Mouse (Mus musculus): Measurements from ENCODE around the gene Emc8.

Emc8 gene

GRCm38 (mm10) chr8:120634329-120634839 is 34.0 kb downstream of the Emc8 start:
- DNase-seq (ENCODE audit: low spot score) = peak; percentile 28

GRCm38 (mm10) chr8:120633665-120634271 is 34.6 kb downstream of the Emc8 start:
- no peak for DNase-seq (ENCODE audit: low spot score)

GRCm38 (mm10) chr8:120632969-120633664 is 35.3 kb downstream of the Emc8 start:
- DNase-seq (ENCODE audit: low spot score) = no peak

DNA sequence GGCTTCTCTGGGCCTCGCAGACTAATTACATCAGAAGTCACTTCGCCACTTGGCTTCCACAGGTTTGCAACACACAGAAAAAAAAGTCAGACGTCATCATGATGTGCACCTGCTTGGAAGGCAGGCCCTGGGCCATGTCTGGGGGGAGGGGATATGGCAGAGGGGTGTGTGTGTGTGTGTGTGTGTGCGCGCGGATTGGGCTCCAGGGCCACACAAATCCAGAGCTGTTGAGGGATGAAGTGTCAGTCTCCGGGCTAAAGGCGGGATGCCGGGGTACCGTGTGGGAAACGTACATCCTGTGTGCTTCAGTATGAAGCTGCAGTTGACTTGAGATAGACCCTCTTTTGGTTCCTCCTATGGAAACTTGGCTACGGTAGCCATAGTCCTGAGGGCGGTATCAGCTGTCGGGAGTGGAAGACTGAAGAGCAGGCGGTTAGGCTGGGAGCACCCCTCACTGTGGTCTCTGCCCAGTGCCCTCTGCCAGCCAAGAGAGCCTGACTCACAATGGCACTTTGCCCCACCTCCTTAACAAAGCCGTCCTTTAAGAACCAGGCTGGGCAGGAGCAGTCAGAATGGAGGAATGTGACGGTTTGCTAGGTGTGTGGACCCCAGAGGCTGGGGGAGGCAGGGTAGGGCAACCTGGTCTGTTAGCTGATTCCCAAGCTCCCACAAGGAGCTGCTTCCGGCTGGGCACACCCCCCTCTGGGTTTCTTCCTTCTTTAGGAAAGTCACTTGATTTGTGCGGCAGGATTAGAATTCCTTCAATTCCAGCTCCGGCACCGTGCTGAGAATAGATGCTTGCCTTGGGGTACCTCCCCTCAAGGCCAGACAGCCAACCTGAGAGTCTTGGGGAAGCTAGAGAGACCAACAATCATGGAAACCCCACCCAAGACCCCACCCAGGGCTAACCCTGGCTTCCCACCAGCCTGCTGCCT is 36.7 kb downstream of the Emc8 start:
- no peak for DNase-seq (ENCODE audit: low spot score)

DNA sequence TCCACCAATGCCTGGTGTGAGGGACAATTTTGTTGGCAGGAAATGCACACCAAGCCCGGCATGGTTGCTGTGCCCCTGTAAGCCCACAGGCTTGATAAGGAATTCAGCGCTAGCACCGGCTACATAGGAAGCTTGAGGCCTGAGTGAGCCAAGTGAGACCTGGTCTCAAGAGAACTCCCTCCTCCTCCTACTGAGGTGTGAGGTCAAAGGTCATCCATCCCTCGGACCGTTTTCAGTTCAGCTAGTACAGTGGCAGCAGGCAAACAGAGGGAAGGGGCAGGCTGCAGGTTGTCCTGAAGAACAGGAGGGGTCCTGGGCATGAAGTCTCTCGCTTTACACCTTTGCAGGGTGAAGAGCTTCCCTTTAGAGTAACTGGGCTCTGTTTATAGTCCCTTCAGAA is 37.5 kb downstream of the Emc8 start:
- no peak for DNase-seq (ENCODE audit: low spot score)

- DNase-seq (ENCODE audit: low spot score) = no peak
Measured at GRCm38 (mm10) chr8:120630031-120630430, 38.3 kb downstream of the Emc8 start.

DNA sequence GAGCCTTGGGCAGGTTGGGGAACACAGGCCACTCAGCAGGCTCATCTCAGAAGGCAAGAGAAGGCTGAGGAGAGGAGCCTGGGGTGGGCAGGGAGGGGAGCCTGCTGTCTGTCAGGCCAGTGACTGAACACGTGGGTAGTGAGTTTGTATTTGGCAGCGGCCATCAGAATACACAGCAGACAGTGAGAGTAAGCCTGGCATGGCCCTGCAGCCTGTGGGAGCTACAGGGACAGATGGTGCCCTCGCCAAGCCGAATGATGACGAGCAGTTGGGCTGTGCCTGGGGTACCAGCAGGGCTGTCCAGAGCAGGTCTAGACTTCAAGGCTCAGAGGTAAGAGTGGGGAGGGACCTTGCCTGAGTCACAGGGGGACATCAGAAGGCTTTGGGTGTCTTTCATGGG is 41.1 kb downstream of the Emc8 start:
- DNase-seq (ENCODE audit: low spot score) = no peak

DNA sequence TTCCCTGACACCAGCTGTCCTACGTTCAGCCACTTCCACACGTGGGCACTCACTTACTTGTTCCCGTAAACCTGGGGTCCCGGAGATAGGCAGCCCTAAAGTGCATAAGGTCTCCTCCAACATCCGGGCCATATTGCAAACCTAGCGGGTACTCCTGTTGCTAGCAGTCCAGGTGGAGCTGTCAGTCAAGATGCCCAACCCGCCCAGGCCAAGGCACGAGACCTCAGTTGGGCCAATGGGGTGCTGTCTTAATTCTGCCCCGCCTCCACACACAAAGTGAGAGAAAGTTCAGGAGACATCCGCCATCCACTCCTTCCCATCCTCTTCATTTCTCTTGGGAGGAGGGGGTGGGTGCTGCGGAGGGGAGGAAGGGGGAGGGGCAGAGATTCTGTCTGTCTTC is 41.9 kb downstream of the Emc8 start:
- DNase-seq (ENCODE audit: low spot score) = no peak

DNA sequence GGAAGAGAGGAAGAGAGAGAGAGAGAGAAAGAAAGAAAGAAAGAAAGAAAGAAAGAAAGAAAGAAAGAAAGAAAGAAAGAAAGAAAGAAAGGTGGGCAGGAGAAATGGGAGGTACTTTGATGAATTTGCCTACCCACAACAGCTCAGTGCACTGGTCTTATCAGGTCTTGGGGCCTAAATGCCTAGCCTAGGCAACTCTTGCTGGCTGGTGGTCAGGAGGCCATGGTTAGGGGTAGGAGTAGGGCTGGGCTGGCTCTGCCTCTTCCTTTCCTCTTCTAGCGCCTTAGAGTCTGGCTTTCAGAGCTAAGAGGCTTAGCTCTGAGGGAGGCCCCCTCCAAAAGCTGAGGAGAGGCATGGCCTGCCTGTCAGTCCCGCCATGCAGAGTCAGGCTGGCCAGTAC is 44.8 kb downstream of the Emc8 start:
- DNase-seq (ENCODE audit: low spot score) = no peak

DNA sequence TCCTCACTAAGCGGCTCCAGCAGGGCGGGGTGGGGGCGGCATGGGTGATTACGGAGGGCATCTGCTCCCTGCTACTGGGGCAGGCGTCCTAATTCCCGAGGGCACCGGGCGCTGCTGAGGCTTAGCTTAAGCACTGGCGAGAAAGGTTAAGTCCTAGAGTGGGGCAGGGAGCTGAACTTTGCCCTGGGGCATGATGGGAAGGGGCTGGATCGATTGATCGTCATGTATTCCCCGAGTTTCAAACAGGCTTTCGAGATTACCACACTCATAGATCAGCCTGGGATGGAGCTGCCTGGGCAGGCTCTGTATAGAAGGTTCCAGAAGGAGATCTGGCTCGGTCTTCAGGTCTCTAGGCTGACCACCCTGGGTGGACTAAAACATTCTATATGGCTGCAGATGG is 46.2 kb downstream of the Emc8 start:
- DNase-seq (ENCODE audit: low spot score) = no peak

DNA sequence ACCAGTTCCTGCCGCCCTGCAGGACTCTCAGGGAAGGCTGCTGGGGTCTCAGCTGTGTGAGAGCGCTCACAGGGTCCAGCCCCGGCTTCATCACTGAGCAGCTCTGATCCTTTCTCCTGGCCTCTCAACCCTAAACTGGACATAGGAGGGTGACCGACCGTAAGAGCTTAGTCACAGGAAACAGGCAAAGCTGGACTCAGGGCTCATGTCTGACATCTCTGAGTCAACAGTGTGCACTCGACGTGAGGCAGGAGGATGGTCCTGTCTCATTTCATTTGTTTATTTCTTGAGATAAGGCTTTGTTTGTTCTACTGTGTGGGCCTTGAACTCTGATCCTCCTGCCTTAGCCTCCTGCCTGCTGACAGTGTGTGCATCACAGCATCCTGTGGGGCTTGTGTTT is 47.9 kb downstream of the Emc8 start:
- DNase-seq (ENCODE audit: low spot score) = no peak

GRCm38 (mm10) chr8:120619235-120620180 is 48.9 kb downstream of the Emc8 start:
- no peak for DNase-seq (ENCODE audit: low spot score)

GRCm38 (mm10) chr8:120618110-120618509 is 50.3 kb downstream of the Emc8 start:
- peak; percentile 48 for DNase-seq (ENCODE audit: low spot score)

- no peak for DNase-seq (ENCODE audit: low spot score)
Measured at GRCm38 (mm10) chr8:120616663-120617626, 51.4 kb downstream of the Emc8 start.

GRCm38 (mm10) chr8:120614491-120614890 is 53.9 kb downstream of the Emc8 start:
- no peak for DNase-seq (ENCODE audit: low spot score)

GRCm38 (mm10) chr8:120610824-120611223 is 57.5 kb downstream of the Emc8 start:
- DNase-seq (ENCODE audit: low spot score) = no peak

GRCm38 (mm10) chr8:120607885-120608284 is 60.5 kb downstream of the Emc8 start:
- DNase-seq (ENCODE audit: low spot score) = peak; percentile 60

GRCm38 (mm10) chr8:120607460-120607859 is 60.9 kb downstream of the Emc8 start:
- no peak for DNase-seq (ENCODE audit: low spot score)

Measured in ovary, postnatal 10 days (tissue).